Mouse (Mus musculus) brain, embryonic 18.5 days (tissue): Measurements from ENCODE around the gene Slc22a1.

Source experiments
- DNase-seq: peaks from one replicate; pipeline ENCODE4 v3.0.0-alpha.2; 2012; ENCODE audit warnings: low read depth, low spot score

Gene Slc22a1

GRCm38 (mm10) chr17:12631771-12632600, 43.6 kb downstream of the Slc22a1 start:
- DNase-seq: no peak

- no peak for DNase-seq
Observed at GRCm38 (mm10) chr17:12630976-12631730, 44.5 kb downstream of the Slc22a1 start.

GRCm38 (mm10) chr17:12627983-12628382, 47.6 kb downstream of the Slc22a1 start:
- DNase-seq: no peak

GRCm38 (mm10) chr17:12619641-12620040, 56.0 kb downstream of the Slc22a1 start:
- no peak for DNase-seq

GRCm38 (mm10) chr17:12615429-12615828, 60.2 kb downstream of the Slc22a1 start:
- DNase-seq: no peak

- DNase-seq: no peak
Observed at GRCm38 (mm10) chr17:12614511-12615385, 60.9 kb downstream of the Slc22a1 start.

- DNase-seq: no peak
Observed at GRCm38 (mm10) chr17:12607202-12607601, 68.4 kb downstream of the Slc22a1 start.

GRCm38 (mm10) chr17:12606634-12607033, 69.0 kb downstream of the Slc22a1 start:
- no peak for DNase-seq
